Mouse (Mus musculus) yolk sac, embryonic 10.5 days (tissue): ENCODE results near the gene Afg1l.

Experiments
- DNase-seq: peaks from one replicate; pipeline ENCODE4 v3.0.0-alpha.2; 2017; ENCODE audit warnings: low spot score

Gene Afg1l

DNA sequence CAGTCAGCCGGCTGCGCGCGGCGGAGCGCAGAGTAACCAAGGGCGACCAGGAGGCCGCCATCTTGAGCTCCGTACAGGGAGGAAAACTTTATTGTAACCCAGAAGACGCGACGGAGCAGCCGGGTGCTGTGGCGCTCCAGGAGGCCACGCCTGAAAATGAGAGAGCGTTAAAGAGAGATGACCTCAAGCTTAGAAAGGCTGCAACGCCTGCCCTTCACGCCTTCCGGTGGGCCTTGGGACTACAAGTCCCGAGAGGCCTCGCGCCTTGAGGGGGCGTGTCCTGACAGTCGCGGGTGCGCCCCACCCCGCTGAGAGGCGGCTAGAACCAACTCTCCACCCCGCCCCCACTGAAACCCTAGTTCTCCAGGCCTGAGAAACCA, at the start of gene Afg1l:
Afg1l (minus strand) TSS at position 225 of the 380 bp plus-strand sequence.
- DNase-seq: peak; percentile 96

DNA sequence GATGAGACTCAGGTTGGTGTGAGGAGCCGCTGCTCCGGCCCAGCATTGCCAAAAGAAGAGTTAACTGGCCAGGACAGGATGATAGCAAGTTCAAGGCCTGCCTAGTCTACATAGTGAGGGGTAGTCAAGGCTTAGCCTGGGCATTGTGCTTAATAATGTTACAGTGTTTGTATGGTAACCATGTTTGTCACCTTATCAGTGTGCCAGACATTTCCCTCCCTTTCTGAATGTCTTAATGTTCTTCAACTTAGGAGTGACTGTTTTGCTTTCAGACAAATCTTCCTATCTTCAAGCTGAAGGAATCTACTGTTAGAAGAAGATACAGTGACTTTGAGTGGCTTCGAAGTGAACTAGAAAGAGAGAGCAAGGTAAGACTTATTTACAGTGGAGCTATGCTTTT, 47.3 kb upstream of the Afg1l start:
- DNase-seq: no peak

DNA sequence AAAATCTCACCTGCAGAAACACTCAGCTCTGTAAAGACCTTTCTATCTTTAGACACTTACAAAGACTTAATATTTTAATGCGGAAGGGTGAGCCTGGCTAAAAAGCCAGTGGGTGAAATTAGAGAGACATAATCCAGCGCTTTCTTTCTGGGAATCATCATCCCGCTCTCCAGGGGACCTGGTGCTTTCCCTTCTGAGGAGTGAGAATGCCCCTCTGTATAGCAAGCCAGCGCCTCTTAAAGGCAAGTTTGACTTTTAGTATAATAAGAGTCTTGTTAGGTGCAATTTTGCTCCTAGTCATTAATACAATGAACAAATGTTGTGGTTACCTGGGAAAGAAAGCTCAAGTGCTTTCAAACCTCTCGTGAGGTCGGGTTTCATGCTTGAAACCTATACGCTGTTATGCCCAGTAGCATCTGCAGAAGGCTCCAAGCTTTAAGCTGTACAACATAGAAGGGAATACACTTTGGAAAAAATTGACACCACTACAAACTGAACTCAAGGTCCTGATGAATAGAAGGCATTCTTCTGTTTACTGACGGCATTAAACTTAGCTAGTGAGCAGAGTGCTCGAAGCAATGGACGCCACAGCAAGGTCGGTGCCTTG, 45.3 kb upstream of the Afg1l start:
- DNase-seq: no peak

DNA sequence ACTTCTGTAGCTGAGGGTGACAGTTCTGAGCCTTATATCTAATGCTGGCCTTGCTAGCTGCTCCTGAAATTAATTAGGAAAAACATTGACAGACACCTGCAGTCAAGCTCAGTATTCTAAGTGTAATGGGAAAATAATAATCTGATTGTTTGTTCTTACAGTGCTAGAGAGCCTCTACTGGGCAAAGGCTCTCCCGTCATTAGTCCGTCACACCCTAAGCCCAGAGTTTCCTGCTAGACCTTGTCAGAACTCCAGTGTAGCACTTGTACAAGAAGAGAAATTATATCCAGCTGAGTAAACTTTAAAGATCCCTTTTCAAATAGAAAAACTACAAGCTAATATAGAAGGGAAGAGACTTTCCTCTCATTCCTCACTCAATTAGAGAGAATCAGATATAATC, 44.5 kb upstream of the Afg1l start:
- no peak for DNase-seq

DNA sequence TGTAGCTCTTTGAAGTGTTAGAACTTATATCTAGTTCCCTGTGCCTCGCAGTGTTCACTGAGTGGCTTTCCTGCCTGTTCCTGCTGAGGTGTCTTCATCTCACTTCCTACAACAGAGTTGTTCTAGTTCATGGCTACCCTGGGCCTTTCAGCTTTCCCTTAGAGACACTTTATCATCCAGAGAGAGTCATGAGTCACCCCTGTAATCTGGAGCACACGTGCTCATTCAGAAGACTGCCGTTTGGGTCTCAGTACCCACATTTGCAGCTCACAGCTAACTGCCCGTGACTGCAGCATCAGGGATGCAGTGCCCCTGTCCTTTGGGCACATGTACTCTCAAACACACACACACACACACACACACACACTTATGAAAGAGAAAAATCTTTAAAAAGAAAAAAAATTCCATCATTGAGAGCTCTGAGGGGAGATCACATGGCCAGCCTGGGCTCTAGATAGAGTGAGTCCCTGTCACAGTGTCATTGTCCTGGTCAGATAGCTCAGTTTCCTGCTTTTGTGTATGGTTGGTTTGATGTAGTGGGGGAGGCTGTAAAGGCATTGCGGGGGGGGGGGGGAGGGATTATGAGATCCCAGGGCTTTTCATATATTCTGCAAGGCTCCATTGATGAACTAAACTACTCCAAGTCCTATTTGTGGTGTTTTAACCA, 43.1 kb upstream of the Afg1l start:
- DNase-seq: no peak

DNA sequence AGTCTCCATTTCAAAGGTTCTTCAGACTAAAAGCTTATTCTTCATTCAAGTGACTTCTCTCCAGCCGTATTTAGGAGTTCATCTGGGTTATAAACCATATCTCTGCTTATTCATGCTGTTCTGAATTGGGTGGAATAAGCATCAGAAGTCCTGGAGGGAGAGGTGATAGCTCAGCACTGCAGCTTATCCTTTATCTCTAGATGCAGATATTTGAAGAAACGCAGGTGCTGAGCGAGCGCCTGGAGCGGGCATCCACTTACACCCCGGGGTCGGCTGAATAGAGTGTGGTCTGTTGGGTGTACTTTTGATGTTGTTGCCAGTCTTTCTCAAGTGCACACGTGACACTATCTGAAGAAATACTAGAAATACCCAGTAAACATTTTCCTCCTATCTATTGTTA, 40.0 kb upstream of the Afg1l start:
- no peak for DNase-seq

DNA sequence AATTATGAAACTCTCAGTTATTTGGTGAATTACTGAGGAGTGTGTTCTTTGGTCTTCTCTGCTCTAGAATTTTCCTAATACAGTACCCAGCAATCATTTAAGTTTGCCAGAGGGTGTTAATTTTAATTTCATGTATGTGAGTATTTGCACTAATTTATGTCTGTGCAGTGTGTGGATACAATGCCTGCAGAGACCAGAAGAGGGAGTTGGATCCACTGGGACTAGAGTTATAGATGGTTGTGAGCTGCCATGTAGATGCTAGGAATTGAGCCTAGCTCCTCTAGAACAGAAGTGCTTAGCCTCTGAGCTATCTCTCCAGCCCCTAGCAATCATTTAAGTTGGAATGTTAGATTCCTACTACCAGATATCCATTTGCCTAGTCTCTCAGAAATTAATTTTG, 35.8 kb upstream of the Afg1l start:
- DNase-seq: no peak

DNA sequence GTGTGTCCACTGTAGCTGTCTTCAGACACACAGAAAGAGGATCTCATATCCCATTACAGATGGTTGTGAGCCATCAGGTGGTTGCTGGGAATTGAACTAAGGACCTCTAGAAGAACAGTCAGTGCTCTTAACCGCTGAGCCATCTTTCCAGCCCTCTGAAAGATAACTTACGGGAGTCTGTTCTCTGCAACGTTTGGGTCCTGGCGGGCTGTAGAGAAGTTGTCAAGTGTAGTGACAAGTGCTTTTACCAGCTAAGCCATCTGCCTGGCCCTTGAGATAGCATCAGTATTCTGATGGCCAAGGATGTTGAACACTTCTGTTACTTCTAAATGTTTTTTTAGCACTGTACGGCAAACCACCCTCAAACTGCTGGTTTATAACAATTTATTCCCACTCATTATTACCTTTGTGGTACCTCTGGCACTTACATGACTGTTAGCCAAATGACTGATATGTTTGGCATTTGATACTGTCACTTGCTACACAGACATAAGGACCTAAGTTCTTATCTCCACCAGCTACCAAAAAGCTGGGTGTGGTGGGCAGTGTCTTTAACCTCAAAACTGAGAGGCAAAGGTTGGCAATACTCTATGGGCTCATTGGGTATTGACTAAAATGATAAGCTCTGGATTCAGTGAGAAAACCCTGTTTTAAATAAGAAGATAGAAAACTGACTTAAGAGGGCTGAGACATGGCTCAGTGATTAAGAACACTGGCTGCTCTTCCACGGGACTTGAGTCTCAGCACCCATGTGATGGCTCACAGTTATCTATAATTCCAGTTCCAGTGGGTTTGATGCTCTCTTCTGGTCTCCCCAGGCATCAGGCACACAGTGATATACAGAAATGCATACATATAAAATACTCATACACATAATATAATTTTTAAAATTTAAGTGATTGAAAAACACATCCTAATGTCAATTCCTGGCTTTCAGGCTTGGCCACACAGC, 33.1 kb upstream of the Afg1l start:
- DNase-seq: no peak

DNA sequence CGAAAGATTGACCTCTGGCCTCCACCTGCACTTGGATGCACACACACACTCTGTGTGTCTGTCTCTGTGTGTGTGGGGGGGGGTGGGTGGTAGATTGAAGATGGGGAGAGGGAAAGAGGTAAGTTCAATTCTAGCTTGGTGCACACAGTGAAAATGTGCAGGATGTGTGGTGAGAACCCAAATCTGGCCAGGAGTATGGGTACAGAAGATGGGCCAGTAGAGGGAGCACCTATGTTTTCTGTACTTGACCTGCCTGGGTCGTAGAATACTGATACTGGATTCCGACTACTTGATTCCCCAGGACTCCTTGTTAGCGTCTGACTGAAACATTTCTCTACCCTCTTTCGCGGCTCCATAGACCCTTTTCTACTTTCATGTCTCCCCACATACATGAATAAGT, 31.8 kb upstream of the Afg1l start:
- DNase-seq: no peak

DNA sequence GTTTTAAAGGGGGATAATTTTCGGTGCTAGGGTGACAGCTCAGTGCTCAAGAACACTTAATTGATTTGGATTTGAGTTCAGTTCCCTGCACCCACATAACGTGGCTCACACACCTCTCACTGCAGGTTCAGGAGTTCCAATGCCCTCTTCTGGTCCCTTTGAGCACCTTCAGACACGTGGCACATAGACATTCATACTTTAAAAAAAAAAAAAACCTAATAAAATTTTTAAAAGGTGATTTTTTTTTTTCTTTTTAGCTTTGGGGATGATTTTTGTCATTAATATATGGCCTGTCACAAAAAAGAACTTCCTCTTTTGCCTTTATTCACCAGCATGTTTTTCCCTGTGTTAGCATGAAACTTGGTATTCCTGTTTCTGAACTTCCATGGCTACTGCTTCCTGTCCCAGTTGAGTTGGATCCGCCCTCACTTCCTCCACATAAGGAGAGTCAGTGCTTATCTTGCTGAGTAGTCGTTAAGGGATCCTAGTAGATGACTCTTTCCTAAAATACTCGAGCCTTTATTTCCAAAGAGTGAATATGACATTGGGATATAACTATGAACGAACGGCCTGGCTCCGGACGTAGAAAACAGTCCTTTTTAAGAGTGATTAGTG, 25.8 kb upstream of the Afg1l start:
- DNase-seq: no peak

DNA sequence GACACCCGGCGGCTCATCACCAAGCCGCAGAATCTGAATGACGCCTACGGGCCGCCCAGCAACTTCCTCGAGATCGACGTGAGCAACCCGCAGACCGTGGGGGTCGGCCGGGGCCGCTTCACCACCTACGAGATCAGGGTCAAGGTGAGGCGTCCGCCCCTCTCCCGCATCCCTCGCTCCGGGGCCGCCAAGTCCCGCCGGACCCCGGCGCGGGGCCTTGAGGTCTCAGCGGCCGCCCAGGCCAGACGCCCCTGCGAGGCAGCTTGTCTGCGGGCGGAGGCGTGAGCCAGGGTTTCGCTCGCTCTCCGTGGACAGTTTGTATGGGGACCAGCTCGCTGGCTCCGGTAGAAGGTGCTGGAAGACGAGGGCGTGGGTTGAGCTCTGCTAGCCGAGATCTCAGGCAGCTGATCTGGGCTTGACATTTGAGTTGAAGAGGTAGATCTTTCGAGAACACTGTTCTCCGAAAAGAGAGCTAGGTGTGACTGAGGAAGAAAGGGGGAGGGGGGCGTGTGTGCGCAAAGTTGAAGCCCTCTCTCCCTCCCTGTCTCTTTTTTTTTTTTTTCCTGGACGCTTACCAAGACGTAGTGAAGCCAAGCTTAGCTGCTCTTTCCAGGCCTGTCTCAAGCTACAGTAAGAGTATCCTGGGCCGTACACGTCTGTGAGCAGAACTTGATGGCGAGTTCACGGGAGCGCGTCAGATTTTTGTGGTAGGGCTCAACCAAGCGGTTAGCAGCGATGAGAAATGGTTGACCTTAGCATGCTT, 24.2 kb upstream of the Afg1l start:
- peak; percentile 62 for DNase-seq

DNA sequence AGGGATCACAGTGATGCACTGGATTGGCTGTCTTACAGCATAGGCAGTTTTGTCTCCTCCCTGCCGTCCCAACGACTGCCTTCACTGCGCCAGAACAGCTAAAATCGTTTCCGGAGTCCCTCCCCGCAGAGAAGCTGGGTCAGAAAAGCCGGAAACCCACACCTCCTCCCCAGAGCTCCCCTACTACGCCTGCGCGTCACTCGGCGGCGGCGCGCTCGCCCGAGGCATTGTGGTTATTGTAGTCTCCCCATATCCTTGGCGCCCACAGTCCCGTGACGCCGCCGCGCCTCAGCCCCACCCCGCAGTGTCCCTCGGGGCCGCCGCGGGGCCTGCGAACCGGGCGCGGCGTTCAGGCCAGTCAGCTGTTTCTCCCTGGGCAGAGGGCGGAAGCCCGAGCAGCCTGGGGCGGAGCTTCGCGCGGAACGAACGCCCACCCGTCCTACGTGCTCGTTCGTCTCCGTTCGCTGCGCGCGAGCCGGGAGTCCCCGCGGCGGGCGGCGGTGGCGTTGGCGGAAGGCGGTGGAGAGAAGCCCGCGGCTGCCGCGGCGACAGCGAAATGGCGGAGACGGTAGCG, 23.5 kb upstream of the Afg1l start, which contains the start of gene Snx3:
Snx3 (plus strand) TSS at position 256 of the 574 bp plus-strand sequence.
- DNase-seq: peak; percentile 99

DNA sequence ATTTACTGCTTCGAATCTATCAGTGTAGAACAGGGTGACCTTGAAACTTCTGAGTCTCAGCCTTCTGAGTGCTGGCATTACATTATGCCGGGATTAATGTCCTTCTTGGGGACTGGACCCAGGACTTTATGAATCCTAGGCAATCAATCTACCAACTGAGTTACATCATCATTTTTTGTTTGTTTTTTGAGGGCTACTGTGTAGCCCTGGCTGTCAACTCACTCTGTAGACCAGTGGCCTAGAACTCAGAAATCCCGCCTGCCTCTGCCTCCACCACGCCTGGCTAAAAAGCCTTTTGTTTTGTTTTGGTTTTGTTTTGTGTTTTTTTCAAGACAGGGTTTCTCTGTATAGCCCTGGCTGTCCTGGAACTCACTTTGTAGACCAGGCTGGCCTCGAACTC, 22.8 kb upstream of the Afg1l start:
- DNase-seq: no peak

DNA sequence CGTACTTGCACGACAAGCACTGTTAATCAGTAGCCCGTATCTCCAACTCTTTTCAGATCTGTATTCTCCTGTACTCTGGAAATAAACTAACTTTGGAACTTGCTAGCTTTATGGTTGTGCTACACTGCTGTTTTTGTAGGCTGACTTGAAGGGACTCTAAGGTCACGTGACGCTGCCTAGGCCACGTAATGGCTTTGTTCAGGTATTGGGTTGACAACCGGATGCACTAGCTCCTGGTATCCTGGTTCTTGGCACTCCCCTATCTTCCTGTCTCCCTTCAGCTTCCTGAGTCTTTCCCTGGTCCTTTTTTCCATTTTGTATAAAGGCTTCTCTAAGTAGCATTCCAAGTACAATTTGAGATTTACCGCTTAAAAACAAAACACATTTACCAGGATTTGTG, 22.2 kb upstream of the Afg1l start:
- DNase-seq: no peak

DNA sequence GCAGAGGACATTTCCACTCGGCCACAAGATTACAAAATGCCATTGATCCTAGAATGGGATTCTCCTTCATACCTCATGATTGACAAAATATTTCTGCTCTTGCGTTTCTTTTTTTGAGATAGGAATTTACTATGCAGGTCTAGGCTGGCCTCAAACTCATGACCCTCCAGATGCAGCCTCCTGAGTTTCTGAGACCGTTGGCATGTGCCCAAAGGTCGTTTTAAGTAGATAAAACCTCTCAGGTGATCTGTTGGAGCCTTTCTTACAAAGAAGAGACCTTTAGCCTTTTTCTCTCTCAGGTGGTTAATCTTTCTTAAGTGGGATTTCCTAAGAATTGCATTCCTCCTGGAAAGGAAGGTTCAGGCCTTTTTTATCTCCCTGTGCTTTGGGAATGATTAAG, 14.6 kb upstream of the Afg1l start:
- DNase-seq: peak; percentile 78

DNA sequence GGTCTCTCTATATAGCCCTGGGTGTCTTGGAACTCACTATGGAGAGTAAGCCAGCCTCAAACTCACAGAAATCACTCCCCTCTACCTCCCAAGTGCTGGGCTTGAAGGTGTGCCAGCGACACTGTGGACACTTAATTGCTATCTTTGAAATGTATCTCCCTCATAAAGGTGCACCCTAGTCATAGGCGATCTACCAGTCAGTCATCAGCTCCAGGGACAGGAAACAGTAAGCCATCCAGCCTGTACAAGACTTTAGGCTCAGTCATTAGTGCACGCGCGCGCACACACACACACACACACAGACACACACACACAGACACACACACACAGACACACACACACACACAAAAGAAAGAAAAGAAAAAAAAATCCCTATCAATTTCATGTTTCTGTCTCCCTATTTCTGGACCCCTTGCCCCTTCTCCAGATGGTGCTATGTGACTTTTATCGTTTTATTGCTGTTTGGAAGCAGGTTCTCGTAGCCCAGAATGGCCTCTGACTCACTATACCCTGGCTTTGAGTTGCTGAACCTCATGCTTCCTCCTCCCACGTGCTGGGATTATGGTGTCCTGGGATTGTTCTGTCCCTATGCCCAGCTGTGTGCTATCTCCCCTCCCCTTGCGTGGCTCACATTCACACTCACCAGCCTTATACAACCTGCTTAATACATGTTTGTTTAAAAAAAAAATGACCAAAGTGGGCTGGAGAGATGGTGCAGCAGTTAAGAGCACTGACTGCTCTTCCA, 13.8 kb upstream of the Afg1l start:
- no peak for DNase-seq

DNA sequence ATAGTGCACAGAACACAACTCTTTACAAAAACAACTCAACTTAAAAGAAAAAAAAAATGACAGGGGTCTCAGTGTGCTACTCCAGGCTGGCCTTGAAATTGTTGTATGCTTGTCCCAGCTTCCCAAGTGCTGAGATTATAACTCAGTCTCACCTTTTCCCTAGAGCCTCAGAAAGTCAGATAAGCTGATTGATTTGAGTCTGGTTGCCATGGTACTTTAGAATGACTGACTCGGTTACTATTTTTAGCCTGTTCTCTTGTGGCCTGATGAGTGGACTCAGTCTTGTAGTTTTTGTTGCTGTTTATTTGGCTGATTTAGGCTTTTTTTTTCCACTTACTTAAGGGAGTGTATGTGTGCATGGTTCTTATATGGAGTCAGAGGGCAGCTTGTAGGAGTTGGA, 12.8 kb upstream of the Afg1l start:
- no peak for DNase-seq

DNA sequence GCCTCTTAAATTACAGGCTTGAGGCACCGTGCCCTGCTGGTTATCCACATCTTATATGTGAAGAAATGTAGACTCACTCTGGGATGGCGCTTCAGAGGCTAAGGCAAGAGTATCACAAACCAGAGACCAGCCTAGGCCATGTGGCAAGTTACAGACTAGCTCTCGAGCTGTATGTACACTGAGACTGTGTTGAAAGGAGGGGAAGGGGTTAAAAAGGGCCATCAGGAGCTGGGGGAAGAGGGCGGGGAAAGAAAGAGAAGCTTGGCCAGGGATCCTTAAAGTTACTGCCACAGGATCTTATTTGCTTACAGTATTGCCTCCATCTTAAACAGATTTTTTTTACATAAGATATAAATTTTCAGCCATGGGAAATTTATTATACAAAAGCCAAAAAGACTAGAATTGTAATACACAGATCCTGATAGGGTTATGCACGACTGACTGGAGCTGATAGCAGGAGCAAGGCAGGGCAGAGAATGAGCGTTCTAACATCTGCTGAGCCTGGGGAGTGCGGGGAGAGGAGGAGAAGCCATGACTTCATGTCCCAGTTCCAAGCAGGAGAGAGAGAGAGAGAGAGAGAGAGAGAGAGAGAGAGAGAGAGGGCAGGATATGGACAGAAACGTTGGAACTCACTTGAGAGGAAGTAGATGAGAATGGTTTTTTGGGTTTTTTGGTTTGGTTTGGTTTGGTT, 10.4 kb upstream of the Afg1l start:
- no peak for DNase-seq

DNA sequence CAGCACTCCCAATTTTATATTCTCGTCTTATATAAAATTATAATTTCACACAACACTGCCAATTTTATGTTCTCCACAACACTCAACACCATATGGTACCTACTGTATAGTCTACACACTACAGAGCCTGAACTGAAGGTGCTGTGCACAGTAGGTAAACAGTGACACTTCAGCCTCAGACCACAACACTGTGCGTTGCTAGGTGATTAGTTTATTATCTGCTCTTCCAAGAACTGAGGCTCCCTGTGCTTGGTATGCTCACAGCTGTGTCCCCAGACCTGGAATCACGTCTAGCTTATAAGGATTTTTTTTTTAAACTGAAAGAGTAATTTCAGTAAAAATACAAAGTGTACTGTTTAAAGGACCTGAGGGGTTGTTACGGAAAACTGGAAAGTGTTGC, 2.4 kb upstream of the Afg1l start:
- no peak for DNase-seq
